Mouse (Mus musculus): Measurements from ENCODE around the gene Pwwp2a. TPM values are rescaled to one million over a fixed set of nuclear protein-coding genes. Genes with fewer than 3 reads are reported as not detected.

Pwwp2a gene
- polyA plus RNA-seq, 1 experiment = 35.0 TPM

GRCm38 (mm10) chr11:43705751-43706150 is 24.0 kb downstream of the Pwwp2a start:
- H3K27me3 ChIP-seq (ENCODE audit: control insufficient read depth, insufficient read depth, low read length) = no peaks in the 10 kb centered on the region
- H3K36me3 ChIP-seq (ENCODE audit: control insufficient read depth, insufficient read depth, low read length) = peaks cover 19% of the 10 kb centered on the region
- DNase-seq = no peak
- WGBS = 98% methylated on average over 10 of the region's 10 CpGs
- H3K4me3 ChIP-seq (ENCODE audit: control insufficient read depth, insufficient read depth, low read length) = no peak overlapping the region
- no peaks in the 10 kb centered on the region for H3K4me1 ChIP-seq (replicated peaks; ENCODE audit: control insufficient read depth, insufficient read depth, low read length)
- TF ChIP-seq POLR2A (IDR thresholded peaks at IDR 0.05; ENCODE audit: control insufficient read depth, extremely low read depth, insufficient read depth, low read length, poor library complexity) = no peak
- TF ChIP-seq CTCF (IDR thresholded peaks at IDR 0.05; ENCODE audit: borderline replicate concordance, control insufficient read depth, extremely low read depth, insufficient read depth, low read length, poor library complexity) = no peak
- H3K27ac ChIP-seq (ENCODE audit: control insufficient read depth, insufficient read depth, low read length) = no peak overlapping the region

GRCm38 (mm10) chr11:43708409-43708808 is 26.6 kb downstream of the Pwwp2a start:
- no peak for DNase-seq
- TF ChIP-seq CTCF (IDR thresholded peaks at IDR 0.05; ENCODE audit: borderline replicate concordance, control insufficient read depth, extremely low read depth, insufficient read depth, low read length, poor library complexity) (no peak), POLR2A (IDR thresholded peaks at IDR 0.05; ENCODE audit: control insufficient read depth, extremely low read depth, insufficient read depth, low read length, poor library complexity) (no peak)
- Histone ChIP-seq H3K27me3 (ENCODE audit: control insufficient read depth, insufficient read depth, low read length) (no peaks in the 10 kb centered on the region), H3K4me3 (ENCODE audit: control insufficient read depth, insufficient read depth, low read length) (no peak overlapping the region), H3K4me1 (replicated peaks; ENCODE audit: control insufficient read depth, insufficient read depth, low read length) (no peaks in the 10 kb centered on the region), H3K36me3 (ENCODE audit: control insufficient read depth, insufficient read depth, low read length) (peaks cover 19% of the 10 kb centered on the region), H3K27ac (ENCODE audit: control insufficient read depth, insufficient read depth, low read length) (no peak overlapping the region)
- WGBS = 97% methylated on average over 2 of the region's 2 CpGs

- WGBS = 73% methylated on average over 4 of the region's 4 CpGs
- peaks cover 11% of the 10 kb centered on the region for H3K36me3 ChIP-seq (ENCODE audit: control insufficient read depth, insufficient read depth, low read length)
- no peak for DNase-seq
- no peak for TF ChIP-seq CTCF (IDR thresholded peaks at IDR 0.05; ENCODE audit: borderline replicate concordance, control insufficient read depth, extremely low read depth, insufficient read depth, low read length, poor library complexity)
- no peak overlapping the region for H3K27ac ChIP-seq (ENCODE audit: control insufficient read depth, insufficient read depth, low read length)
- no peak overlapping the region for H3K4me3 ChIP-seq (ENCODE audit: control insufficient read depth, insufficient read depth, low read length)
- no peaks in the 10 kb centered on the region for H3K4me1 ChIP-seq (replicated peaks; ENCODE audit: control insufficient read depth, insufficient read depth, low read length)
- H3K27me3 ChIP-seq (ENCODE audit: control insufficient read depth, insufficient read depth, low read length) = no peaks in the 10 kb centered on the region
Measured at GRCm38 (mm10) chr11:43712178-43712577, 30.4 kb downstream of the Pwwp2a start.

- TF ChIP-seq POLR2A (IDR thresholded peaks at IDR 0.05; ENCODE audit: control insufficient read depth, extremely low read depth, insufficient read depth, low read length, poor library complexity) (no peak), CTCF (IDR thresholded peaks at IDR 0.05; ENCODE audit: borderline replicate concordance, control insufficient read depth, extremely low read depth, insufficient read depth, low read length, poor library complexity) (no peak)
- no peak for DNase-seq
- no peaks in the 10 kb centered on the region for H3K4me1 ChIP-seq (replicated peaks; ENCODE audit: control insufficient read depth, insufficient read depth, low read length)
- no peaks in the 10 kb centered on the region for H3K27me3 ChIP-seq (ENCODE audit: control insufficient read depth, insufficient read depth, low read length)
- H3K27ac ChIP-seq (ENCODE audit: control insufficient read depth, insufficient read depth, low read length) = no peak overlapping the region
- H3K4me3 ChIP-seq (ENCODE audit: control insufficient read depth, insufficient read depth, low read length) = no peak overlapping the region
- 89% methylated on average over 3 of the region's 3 CpGs for WGBS
- peaks cover 19% of the 10 kb centered on the region for H3K36me3 ChIP-seq (ENCODE audit: control insufficient read depth, insufficient read depth, low read length)
Measured at GRCm38 (mm10) chr11:43723411-43723810, 41.6 kb downstream of the Pwwp2a start.

GRCm38 (mm10) chr11:43727796-43728195 is 46.0 kb downstream of the Pwwp2a start:
- peaks cover 19% of the 10 kb centered on the region for H3K36me3 ChIP-seq (ENCODE audit: control insufficient read depth, insufficient read depth, low read length)
- DNase-seq = no peak
- 20% methylated on average over 7 of the region's 7 CpGs for WGBS
- H3K27me3 ChIP-seq (ENCODE audit: control insufficient read depth, insufficient read depth, low read length) = no peaks in the 10 kb centered on the region
- no peaks in the 10 kb centered on the region for H3K4me1 ChIP-seq (replicated peaks; ENCODE audit: control insufficient read depth, insufficient read depth, low read length)
- H3K27ac ChIP-seq (ENCODE audit: control insufficient read depth, insufficient read depth, low read length) = no peak overlapping the region
- no peak overlapping the region for H3K4me3 ChIP-seq (ENCODE audit: control insufficient read depth, insufficient read depth, low read length)
- TF ChIP-seq POLR2A (IDR thresholded peaks at IDR 0.05; ENCODE audit: control insufficient read depth, extremely low read depth, insufficient read depth, low read length, poor library complexity) = no peak
- TF ChIP-seq CTCF (IDR thresholded peaks at IDR 0.05; ENCODE audit: borderline replicate concordance, control insufficient read depth, extremely low read depth, insufficient read depth, low read length, poor library complexity) = no peak

- Histone ChIP-seq H3K4me3 (ENCODE audit: control insufficient read depth, insufficient read depth, low read length) (no peak overlapping the region), H3K27ac (ENCODE audit: control insufficient read depth, insufficient read depth, low read length) (no peak overlapping the region), H3K27me3 (ENCODE audit: control insufficient read depth, insufficient read depth, low read length) (no peaks in the 10 kb centered on the region), H3K36me3 (ENCODE audit: control insufficient read depth, insufficient read depth, low read length) (peaks cover 21% of the 10 kb centered on the region), H3K4me1 (replicated peaks; ENCODE audit: control insufficient read depth, insufficient read depth, low read length) (no peaks in the 10 kb centered on the region)
- 35% methylated on average over 7 of the region's 7 CpGs for WGBS
- no peak for DNase-seq
- TF ChIP-seq CTCF (IDR thresholded peaks at IDR 0.05; ENCODE audit: borderline replicate concordance, control insufficient read depth, extremely low read depth, insufficient read depth, low read length, poor library complexity) (no peak), POLR2A (IDR thresholded peaks at IDR 0.05; ENCODE audit: control insufficient read depth, extremely low read depth, insufficient read depth, low read length, poor library complexity) (no peak)
Measured at GRCm38 (mm10) chr11:43728737-43729301, 47.0 kb downstream of the Pwwp2a start.

All from thymus, adult 2 months (tissue).